10 mouse cellular contexts compared by ENCODE assay signal in genomic region chr10:63424475-63424814, GRCm38 (mm10). TPM values are rescaled to one million over a fixed set of nuclear protein-coding genes. Genes with fewer than 3 reads are reported as not detected.
A peak's percentile ranks its signal among the peaks of the same experiment; 100 is the strongest.
DNase-seq lines count a peak whose midpoint lies in the region; ATAC-seq and TF ChIP-seq lines count a peak whose summit lies in the region.
"Had no signal": no experiment of that assay in that cellular context is flagged by ENCODE, and none has a peak within 500 bp of the region (broad histone marks: within the 10 kb centered on the region; RNA-seq: fewer than 3 reads in every experiment).

No protein-coding gene starts in this region.

- H3K9ac ChIP-seq in midbrain, postnatal 0 days (replicated peaks; ENCODE audit: low read length, poor library complexity, severe bottlenecking) = no peak overlapping the region

- no peaks in the 10 kb centered on the region for H3K27me3 ChIP-seq in cerebellum, adult 2 months (ENCODE audit: control insufficient read depth, insufficient read depth, low read length)
- H3K27me3 ChIP-seq in midbrain, postnatal 0 days (ENCODE audit: insufficient read depth, low read length) = no peaks in the 10 kb centered on the region
- no peaks in the 10 kb centered on the region for H3K27me3 ChIP-seq in midbrain, embryonic 10.5 days (ENCODE audit: low read depth, poor library complexity, severe bottlenecking)

- ATAC-seq in midbrain, postnatal 0 days (ENCODE audit: low FRiP score) = no peak

- no peak overlapping the region for H3K4me3 ChIP-seq in cerebellum, adult 2 months (replicated peaks; ENCODE audit: insufficient read depth, low read depth, low read length)
- H3K4me3 ChIP-seq in midbrain, postnatal 0 days (ENCODE audit: low read depth, low read length) = no peak overlapping the region
- H3K4me3 ChIP-seq in midbrain, embryonic 10.5 days = no peak overlapping the region

- peak; percentile 48; the same call in 1 of the 2 replicates for TF ChIP-seq CTCF in cerebellum, adult 2 months (IDR thresholded peaks at IDR 0.05; ENCODE audit: borderline replicate concordance, insufficient read depth, low read depth, low read length)
- peak; percentile 58 for TF ChIP-seq CTCF in midbrain, postnatal 0 days (IDR thresholded peaks at IDR 0.05)

- TF ChIP-seq POLR2A in cerebellum, adult 2 months (IDR thresholded peaks at IDR 0.05; ENCODE audit: borderline replicate concordance, insufficient read depth, low read length) = no peak

- H3K4me1 ChIP-seq in cerebellum, adult 2 months (ENCODE audit: control insufficient read depth, insufficient read depth, low read length) = no peaks in the 10 kb centered on the region
- H3K4me1 ChIP-seq in midbrain, postnatal 0 days (ENCODE audit: insufficient read depth, low read length) = no peaks in the 10 kb centered on the region
- peaks cover 5% of the 10 kb centered on the region for H3K4me1 ChIP-seq in midbrain, embryonic 10.5 days

- DNase-seq in cerebellum, adult 2 months = peak; percentile 40 to 51
- DNase-seq in cerebellum, adult 9-10 months = no peak
- peak; percentile 5 for DNase-seq in midbrain, postnatal 0 days (ENCODE audit: low spot score)
- no peak for DNase-seq in midbrain, embryonic 10.5 days (ENCODE audit: low spot score)
- peak; percentile 13 for DNase-seq in embryo, embryonic 9.5 days (ENCODE audit: extremely low spot score)
- DNase-seq in lung, postnatal 10 days = peak; percentile 56
- DNase-seq in thymus, postnatal 36 days = peak; percentile 39 to 47
- DNase-seq in yolk sac, embryonic 10.5 days (ENCODE audit: low spot score) = no peak

- no peak overlapping the region for H3K4me2 ChIP-seq in midbrain, postnatal 0 days (ENCODE audit: low read depth, low read length, poor library complexity, severe bottlenecking)

- H3K27ac ChIP-seq in cerebellum, adult 2 months (ENCODE audit: insufficient read depth, low read length) = no peak overlapping the region
- no peak overlapping the region for H3K27ac ChIP-seq in midbrain, postnatal 0 days (ENCODE audit: low read depth, low read length)
- no peak overlapping the region for H3K27ac ChIP-seq in midbrain, embryonic 10.5 days (replicated peaks)
- H3K27ac ChIP-seq: macrophage had no signal

- H3K9me3 ChIP-seq in midbrain, postnatal 0 days (ENCODE audit: low read length) = no peaks in the 10 kb centered on the region
- no peaks in the 10 kb centered on the region for H3K9me3 ChIP-seq in midbrain, embryonic 10.5 days (replicated peaks)

- no peaks in the 10 kb centered on the region for H3K36me3 ChIP-seq in midbrain, postnatal 0 days (ENCODE audit: insufficient read depth, low read length)
- H3K36me3 ChIP-seq in midbrain, embryonic 10.5 days = no peaks in the 10 kb centered on the region

RNA-seq across cellular contexts. Expression of gene Gm7075, which starts 2.9 kb away (rescaled TPM):
- polyA plus RNA-seq in cerebellum, adult 2 months (2012; rRNA removed) = not detected in 2 replicates
- total RNA-seq in midbrain, postnatal 0 days (2014; rRNA removed) = not detected in 2 replicates
- polyA plus RNA-seq in midbrain, postnatal 0 days (2015; fragmentation: Nextera tagmentation; extraction: Ambion mirVana) = not detected in 2 replicates
- not detected in 2 replicates for polyA plus RNA-seq in midbrain, embryonic 10.5 days (2016; fragmentation: Nextera tagmentation; extraction: Ambion mirVana)
- polyA plus RNA-seq: macrophage; testis, adult 2 months had no signal

RNA-seq across cellular contexts. Expression of gene Ctnna3, which starts 5.5 kb away (rescaled TPM):
- 3.0 and 3.7 TPM in 2 replicates for polyA plus RNA-seq in cerebellum, adult 2 months (2012; rRNA removed)
- total RNA-seq in midbrain, postnatal 0 days (2014; rRNA removed) = 1.0 TPM in 2 replicates
- 0.44 and 0.63 TPM in 2 replicates for polyA plus RNA-seq in midbrain, postnatal 0 days (2015; fragmentation: Nextera tagmentation; extraction: Ambion mirVana)
- polyA plus RNA-seq in midbrain, embryonic 10.5 days (2016; fragmentation: Nextera tagmentation; extraction: Ambion mirVana) = 0.05 TPM in 1 of 2 replicates, not detected in the other
- polyA plus RNA-seq: macrophage had no signal

RNA-seq across cellular contexts. Expression of gene Dnajc12, which starts 42.2 kb away (rescaled TPM):
- 32.1 and 34.2 TPM in 2 replicates for polyA plus RNA-seq in cerebellum, adult 2 months (2012; rRNA removed)
- 12.8 and 14.1 TPM in 2 replicates for total RNA-seq in midbrain, postnatal 0 days (2014; rRNA removed)
- polyA plus RNA-seq in midbrain, postnatal 0 days (2015; fragmentation: Nextera tagmentation; extraction: Ambion mirVana) = 25.5 and 29.1 TPM in 2 replicates
- polyA plus RNA-seq in midbrain, embryonic 10.5 days (2016; fragmentation: Nextera tagmentation; extraction: Ambion mirVana) = 11.9 and 15.2 TPM in 2 replicates

RNA-seq across cellular contexts. Expression of gene Sirt1, which starts 42.9 kb away (rescaled TPM):
- polyA plus RNA-seq in cerebellum, adult 2 months (2012; rRNA removed) = 15.3 and 17.2 TPM in 2 replicates
- total RNA-seq in midbrain, postnatal 0 days (2014; rRNA removed) = 23.3 and 23.7 TPM in 2 replicates
- polyA plus RNA-seq in midbrain, postnatal 0 days (2015; fragmentation: Nextera tagmentation; extraction: Ambion mirVana) = 2.6 and 3.5 TPM in 2 replicates
- polyA plus RNA-seq in midbrain, embryonic 10.5 days (2016; fragmentation: Nextera tagmentation; extraction: Ambion mirVana) = 4.9 and 6.2 TPM in 2 replicates

Comparison
In these comparisons a context has a peak if more than half of its experiments do, and no peak if none do; other contexts are left out.
1. DNase-seq: peak in cerebellum, adult 2 months (2 of 2), midbrain, postnatal 0 days (single experiment), embryo, embryonic 9.5 days (single experiment), lung, postnatal 10 days (single experiment) and thymus, postnatal 36 days (2 of 2); none in cerebellum, adult 9-10 months (single experiment), midbrain, embryonic 10.5 days (single experiment) and yolk sac, embryonic 10.5 days (single experiment).